Mouse (Mus musculus): Measurements from ENCODE around the gene Akt3. TPM values are rescaled to one million over a fixed set of nuclear protein-coding genes. Genes with fewer than 3 reads are reported as not detected.

Gene Akt3
- 20.5 and 25.6 TPM in 2 replicates for total RNA-seq (2015; ENCODE audit: low replicate concordance)
- total RNA-seq (2017; ENCODE audit: low replicate concordance), result 23.9 and 27.5 TPM in 2 replicates

DNA sequence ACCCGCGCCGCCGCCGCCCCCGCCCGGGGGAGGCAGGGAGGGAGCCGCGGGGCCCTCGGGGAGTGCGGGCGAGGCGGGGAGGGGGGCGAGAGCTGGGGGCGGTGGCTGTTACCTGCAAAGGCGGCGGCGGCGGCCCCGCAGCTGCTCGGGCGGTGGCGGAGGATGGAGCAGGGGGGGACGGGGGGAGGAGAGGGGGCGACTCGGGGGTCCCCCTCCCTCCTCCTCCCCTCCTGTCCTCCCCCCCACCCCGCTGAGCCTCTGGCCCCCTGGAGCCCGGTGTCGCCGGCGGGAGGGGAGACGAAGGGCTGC is at the start of gene Akt3:
Gene Akt3 (minus strand): TSS at position 170 of the 309 bp plus-strand sequence.
- ATAC-seq (replicated peaks; ENCODE audit: low FRiP score, poor library complexity, severe bottlenecking), result no peak

- ATAC-seq (replicated peaks; ENCODE audit: low FRiP score, poor library complexity, severe bottlenecking), result no peak
Observed at GRCm38 (mm10) chr1:177307549-177307948, 49.5 kb upstream of the Akt3 start.

DNA sequence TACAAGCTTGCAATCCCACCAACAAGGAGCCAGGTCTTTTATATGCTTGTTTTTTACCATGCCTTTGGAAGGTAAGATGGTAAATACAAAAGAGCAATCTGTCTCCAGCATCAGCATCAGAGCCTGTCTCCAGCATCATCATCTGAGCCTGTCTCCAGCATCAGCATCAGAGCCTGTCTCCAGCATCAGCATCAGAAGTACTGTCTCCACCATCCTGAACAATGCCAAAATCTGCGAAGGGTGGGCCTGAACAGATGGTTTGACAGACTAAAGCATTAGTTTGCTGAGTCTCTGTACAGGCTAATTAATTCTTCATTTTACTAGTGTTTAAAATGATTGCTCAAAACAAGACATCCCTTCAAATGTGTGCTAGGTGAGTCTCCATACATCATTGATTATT is 40.2 kb upstream of the Akt3 start:
- no peak for ATAC-seq (replicated peaks; ENCODE audit: low FRiP score, poor library complexity, severe bottlenecking)

- no peak for ATAC-seq (replicated peaks; ENCODE audit: low FRiP score, poor library complexity, severe bottlenecking)
Observed at GRCm38 (mm10) chr1:177286764-177287163, 28.8 kb upstream of the Akt3 start.

GRCm38 (mm10) chr1:177281925-177282324 is 23.9 kb upstream of the Akt3 start:
- no peak for ATAC-seq (replicated peaks; ENCODE audit: low FRiP score, poor library complexity, severe bottlenecking)

DNA sequence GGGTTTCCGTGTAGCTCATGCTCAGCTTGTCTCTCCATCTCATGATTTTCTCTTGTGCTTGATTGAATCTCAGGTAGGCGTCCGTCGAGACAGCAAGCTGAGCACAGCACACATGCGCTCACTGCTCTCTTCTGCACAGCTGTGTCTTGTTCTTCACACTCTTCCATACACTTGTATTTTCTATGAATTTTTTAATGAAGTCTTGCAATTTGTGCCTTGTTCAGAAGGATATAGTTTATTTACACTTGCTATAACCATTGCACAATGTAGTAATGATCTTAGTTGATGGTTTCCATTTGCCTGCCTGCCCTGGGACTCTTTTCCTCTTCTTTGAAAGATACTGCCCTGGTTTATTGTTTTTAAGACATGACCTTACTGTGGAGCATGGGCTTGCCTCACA is 19.4 kb upstream of the Akt3 start:
- no peak for ATAC-seq (replicated peaks; ENCODE audit: low FRiP score, poor library complexity, severe bottlenecking)

GRCm38 (mm10) chr1:177267645-177268044 is 9.6 kb upstream of the Akt3 start:
- peak; percentile 73 for ATAC-seq (replicated peaks; ENCODE audit: low FRiP score, poor library complexity, severe bottlenecking)

- no peak for ATAC-seq (replicated peaks; ENCODE audit: low FRiP score, poor library complexity, severe bottlenecking)
Observed at GRCm38 (mm10) chr1:177262926-177263325, 4.9 kb upstream of the Akt3 start.

GRCm38 (mm10) chr1:177260796-177261195 is 2.8 kb upstream of the Akt3 start:
- ATAC-seq (replicated peaks; ENCODE audit: low FRiP score, poor library complexity, severe bottlenecking), result no peak

DNA sequence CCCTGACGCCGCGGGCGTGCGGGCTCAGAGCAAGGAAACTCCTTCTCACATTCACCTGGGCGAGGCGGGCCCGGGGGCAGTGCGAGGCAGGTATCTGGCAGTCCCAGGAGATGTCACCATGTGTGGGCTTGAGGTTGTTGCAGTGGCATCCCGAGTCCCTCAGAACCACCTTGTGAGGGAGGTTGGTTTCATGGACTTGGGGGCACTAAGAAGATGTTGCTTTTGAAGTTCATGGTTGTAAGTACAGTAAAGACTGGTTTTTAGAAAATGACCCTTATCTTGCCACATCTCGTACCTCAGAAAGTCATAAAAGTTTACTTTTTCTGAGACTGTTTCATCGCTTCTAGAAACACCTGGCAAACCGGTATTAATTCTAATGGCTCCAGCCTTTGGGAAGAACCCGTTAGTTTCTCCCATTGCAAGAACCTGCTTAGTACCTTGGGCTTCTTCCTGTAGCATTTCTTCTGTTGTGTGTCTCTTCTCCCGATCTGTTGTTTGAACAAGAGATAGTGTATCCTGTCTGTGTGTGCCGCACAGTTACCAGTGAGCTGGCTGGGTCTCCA is 1.1 kb upstream of the Akt3 start:
- no peak for ATAC-seq (replicated peaks; ENCODE audit: low FRiP score, poor library complexity, severe bottlenecking)

DNA sequence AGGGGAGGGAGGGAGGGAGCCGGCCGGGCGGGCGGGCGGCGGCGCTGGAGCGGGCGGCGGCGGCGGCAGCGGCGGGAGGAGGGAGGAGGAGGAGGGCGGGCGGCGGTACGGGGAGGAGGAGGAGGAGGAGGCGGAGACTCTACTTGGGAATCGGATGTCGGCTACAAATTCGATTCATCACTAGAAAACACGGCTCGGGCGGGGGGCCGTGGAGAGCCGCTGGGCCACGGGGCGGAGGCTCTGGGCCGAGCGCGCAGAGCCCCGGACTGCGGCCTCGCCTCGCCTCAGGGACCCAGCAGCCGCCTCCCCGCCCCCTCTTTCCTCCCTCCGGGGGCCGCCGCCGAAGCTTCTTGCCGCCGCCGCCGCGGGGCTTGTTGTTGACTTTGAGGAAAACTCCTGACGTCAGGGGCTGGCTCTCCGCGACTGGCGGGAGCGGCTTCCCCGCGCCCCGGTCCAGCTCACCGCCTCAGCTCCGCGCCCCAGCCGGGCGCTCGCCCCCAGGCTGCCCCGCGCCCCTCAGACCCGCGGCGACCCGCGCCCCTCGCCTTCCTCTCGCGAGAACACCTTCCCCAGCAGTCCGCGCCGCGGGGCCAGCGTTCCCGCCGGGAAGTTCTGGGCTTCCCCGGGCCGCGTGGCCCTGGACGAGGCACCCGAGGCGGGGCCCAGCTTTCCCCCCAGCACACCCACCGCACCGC is 487 bp upstream of the Akt3 start:
- peak; percentile 91 for ATAC-seq (replicated peaks; ENCODE audit: low FRiP score, poor library complexity, severe bottlenecking)

DNA sequence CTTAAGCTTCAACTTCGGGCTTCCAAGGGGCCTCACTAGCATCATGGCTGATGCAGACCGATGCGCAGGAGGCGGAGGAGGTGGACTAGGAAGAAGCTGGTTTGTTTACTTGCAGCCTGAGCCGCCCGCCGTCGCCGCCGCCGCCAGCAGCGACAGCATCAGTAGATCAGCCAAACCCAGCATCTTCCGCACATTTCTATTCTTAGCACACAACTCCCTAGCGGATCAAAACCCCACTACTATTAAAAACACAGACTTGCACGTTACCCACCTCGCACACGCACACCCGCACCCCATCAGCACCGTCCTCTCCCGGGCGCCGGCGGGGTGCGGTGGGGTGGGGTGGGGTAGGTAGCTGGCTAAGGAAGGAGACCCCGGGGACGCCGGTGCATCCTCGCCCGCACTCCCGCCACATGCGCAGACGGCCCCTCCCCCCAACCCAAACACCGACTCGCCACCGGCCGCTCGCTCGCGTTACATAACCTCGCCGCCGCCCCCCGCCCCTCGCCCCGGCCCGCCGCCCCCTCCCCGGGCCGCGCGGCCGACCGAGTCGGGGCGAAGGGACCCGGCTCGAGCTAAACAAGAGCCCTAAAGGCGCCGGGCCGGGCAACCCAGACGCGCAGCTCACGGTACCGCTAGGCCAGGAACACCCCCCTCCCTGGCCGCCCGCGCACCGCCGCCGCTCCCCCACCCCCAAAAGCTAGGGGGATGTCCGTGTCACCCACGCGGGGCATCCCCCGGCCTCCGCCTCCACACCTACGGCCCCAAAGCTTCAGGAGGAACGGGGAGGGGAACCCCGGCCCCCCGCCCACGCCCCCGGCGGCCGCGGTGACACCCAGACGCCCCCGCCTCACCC is 597 bp downstream of the Akt3 start:
- ATAC-seq (replicated peaks; ENCODE audit: low FRiP score, poor library complexity, severe bottlenecking), result 0 out of 2 replicates have a peak, but pooled peaks have one; percentile 23

DNA sequence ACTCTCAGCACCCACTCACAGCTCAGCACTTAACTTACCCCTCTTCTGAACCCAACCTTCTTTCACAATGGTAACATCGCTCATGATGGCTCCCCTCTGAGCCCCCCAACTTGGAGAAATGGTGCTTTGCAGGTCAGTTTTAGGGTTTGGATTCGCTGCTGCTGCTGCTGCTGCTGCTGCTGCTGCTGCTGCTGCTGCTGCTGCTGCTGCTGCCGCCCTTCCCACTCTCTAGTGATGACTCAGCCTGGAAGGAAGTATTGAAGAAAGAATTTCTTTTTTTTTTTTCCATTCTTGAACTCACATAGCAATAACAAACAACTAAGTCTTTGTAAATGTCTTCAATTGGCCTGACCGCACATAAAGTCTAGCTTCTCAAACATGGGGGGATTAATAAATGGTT is 9.4 kb downstream of the Akt3 start:
- peak; percentile 46; the same call in 1 of the 2 replicates for ATAC-seq (replicated peaks; ENCODE audit: low FRiP score, poor library complexity, severe bottlenecking)

DNA sequence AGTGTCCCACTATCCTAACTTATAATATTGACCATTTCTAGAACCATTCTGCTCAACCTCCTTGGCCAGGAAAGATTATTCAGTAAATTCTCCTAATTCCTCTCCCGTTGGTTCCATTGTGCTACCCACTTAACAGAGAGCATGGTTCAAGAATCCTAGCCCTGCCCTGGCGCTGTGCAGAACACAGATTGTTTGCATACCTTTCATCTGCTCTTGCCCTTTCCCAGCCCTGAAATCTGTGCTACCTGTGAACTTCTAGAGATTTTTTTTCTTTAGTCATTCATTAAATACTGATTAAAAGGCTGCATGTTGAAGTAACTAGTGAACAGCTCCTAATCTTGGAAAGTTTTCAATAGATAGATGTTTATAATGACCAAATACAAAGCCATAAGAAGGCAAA is 19.6 kb downstream of the Akt3 start:
- no peak for ATAC-seq (replicated peaks; ENCODE audit: low FRiP score, poor library complexity, severe bottlenecking)

GRCm38 (mm10) chr1:177236695-177237094 is 21.3 kb downstream of the Akt3 start:
- ATAC-seq (replicated peaks; ENCODE audit: low FRiP score, poor library complexity, severe bottlenecking), result no peak

DNA sequence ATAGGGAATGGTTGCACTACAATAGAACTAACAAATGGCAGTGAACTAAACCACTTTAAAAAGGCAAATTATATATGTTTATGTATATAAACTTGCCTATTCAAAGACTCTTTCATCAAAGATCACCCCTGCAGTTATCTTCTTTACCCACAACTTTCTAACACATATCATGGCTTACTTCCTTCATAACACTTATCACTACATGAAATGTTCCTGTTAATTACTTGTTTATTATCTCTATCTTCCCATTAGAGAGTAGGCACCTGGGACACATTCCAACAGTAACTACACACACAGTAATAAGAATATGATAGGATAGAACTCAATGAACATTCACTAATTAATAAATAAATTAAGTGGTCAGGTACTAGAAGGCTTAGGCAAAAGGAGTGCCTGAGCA is 21.8 kb downstream of the Akt3 start:
- no peak for ATAC-seq (replicated peaks; ENCODE audit: low FRiP score, poor library complexity, severe bottlenecking)

- ATAC-seq (replicated peaks; ENCODE audit: low FRiP score, poor library complexity, severe bottlenecking), result no peak
Observed at GRCm38 (mm10) chr1:177234462-177234861, 23.5 kb downstream of the Akt3 start.

GRCm38 (mm10) chr1:177231122-177231521 is 26.9 kb downstream of the Akt3 start:
- ATAC-seq (replicated peaks; ENCODE audit: low FRiP score, poor library complexity, severe bottlenecking), result no peak

GRCm38 (mm10) chr1:177198978-177199377 is 59.0 kb downstream of the Akt3 start:
- ATAC-seq (replicated peaks; ENCODE audit: low FRiP score, poor library complexity, severe bottlenecking), result no peak

DNA sequence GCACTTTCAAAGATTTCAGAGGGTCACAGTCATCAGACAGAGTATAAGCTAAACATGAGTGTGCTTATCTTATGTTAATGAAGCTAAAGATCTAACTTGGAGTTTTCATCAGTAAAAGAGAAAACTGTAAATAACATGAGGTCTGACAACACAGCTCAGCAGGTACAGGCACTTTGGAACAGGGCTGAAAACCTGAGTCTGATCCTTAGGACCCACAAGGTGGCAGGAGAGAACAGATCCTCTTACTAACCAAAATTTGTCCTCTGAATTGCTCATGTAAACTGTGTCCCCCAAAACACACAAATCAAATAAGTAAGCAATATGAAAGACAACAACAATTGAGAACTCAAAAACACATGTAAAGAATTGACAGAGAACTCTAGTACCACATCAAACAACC is 62.8 kb downstream of the Akt3 start:
- no peak for ATAC-seq (replicated peaks; ENCODE audit: low FRiP score, poor library complexity, severe bottlenecking)

DNA sequence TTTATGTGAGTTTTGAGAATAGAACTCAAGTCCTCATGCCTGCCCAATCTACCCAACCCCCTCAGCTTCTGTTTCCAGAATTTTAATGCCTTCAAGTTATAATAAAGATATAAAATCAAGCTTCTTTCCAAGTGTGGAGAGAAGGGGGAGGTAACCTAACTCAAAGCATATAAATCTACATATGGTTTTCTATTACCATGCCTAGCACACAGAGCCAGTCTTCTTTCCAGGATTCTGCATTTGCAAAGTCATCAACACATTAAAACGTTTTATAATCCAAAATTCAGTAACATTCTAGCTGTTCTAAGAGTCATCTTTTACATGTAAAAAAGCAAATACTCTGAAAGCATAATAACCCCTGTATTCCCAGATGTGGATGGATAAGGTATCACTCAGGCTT is 63.7 kb downstream of the Akt3 start:
- ATAC-seq (replicated peaks; ENCODE audit: low FRiP score, poor library complexity, severe bottlenecking), result no peak

Data from erythroid progenitor cell, adult 5-6 weeks (primary cell).